Mouse (Mus musculus): ENCODE data around the gene Il33.
"Not testable (repeated sequence)": the region's sequence is repeated elsewhere in the genome, so short reads cannot be mapped to it uniquely, and the experiment has no call there.

Gene Il33

DNA sequence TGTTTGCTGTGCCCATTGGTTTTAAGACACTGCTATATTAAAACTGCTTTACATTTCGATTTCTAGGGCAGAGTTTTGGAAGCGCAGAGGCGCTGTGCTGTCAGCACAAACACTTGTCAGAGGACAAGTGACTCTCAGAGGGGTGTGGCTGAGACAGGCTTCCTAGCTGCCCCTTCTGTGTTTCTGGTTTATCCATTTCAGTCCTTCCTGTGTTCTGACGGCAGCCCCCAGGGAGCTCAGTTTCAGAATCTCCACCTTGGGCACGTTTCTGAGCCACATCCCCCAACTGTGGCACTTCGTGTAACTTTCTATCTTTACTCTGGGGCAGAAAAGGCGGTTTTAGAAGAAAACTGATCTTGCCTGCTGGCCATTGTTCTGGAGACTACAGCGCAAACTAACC is 12.5 kb downstream of the Il33 start:
- DNase-seq (ENCODE audit: low read depth, low spot score), result no peak

DNA sequence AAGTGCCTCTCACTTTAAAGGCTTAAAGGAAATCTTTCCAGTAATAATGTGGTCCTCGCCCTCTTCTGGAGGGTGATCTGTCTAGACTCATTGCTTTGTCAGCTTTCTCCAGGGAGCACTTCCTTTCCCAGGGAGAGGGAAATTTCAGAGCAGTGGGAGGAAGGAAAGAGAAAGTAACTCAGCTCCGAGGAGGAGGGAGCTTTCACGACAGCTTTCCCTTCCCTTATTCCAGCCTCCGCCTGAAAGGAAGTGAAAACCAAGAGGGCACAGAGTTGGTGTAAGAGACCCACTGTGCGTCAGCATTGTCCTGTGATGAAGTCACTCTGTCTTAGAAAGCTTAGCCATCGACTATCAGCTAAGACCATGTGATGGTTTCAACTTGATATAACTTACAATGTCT is 15.3 kb downstream of the Il33 start:
- DNase-seq (ENCODE audit: low read depth, low spot score), result no peak

DNA sequence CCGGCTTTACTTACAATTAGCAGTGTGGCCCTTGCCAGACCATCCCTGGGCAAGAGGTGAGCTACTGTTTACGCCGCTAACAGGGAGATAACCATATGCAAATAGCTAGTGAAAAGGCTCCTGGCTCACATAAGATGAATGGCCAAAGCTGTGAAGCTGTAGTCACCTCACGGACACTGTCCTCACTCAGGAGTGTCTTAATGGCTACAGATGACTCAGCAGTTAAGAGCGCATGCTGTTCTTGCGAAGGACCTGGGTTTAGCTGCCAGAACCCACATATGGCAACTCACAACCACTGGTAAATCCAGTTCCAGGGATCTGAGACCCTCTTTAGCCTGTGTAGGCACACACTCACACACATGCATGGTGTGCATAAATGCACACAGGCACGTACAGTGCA is 16.3 kb downstream of the Il33 start:
- no peak for DNase-seq (ENCODE audit: low read depth, low spot score)

DNA sequence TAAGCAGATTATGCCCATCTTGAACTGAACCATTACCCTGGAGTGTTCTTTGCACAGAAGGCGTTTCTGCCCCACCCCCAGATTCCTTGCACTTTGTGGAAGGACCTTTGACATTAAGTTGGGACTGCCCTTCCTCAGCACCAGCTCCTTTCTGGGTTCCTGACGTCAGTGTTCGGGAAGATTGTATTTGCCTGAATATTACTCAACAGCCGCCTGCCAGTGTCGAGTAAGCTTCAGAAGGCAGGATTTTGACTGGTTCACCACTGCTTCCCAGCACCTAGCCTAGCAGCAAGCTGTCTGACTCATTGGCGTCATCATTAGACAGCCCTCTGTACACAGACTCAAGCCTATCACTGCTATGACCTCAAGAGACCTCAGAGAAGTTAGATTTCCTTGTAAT is 17.4 kb downstream of the Il33 start:
- DNase-seq (ENCODE audit: low read depth, low spot score), result no peak

DNA sequence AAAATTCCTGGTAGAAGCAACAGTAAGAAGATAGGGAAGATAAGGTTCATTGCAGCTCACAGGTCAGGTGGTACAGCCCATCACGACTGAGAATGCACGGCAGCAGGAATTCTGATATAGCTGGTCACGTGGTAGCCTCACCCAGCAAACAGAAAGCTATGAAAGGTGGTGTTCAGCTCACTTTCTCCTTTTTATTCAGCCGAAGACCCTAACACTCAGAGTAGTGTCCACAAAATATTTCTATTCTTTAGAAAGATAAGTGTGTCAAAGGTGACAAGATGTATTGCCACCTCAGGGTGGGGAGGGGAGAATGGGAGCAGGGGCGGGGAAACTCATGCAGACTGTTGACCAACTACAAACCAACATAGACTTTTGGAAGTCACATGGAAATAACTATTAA is 19.5 kb downstream of the Il33 start:
- no peak for DNase-seq (ENCODE audit: low read depth, low spot score)

DNA sequence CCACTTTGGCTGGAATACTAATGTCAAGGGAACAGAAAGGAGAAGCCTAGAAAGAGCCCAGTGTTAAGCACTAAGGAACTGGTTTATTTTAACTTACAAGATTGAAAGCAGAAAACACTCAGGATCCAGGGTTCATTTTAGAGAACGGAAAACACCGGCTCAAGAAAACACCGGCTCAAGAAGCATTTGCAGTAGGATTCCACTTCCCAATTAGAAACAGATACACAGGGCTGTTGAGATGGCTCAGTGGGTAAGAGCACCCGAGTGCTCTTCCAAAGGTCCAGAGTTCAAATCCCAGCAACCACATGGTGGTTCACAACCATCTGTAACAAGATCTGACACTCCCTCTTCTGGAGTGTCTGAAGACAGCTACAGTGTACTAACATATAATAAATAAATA is 20.0 kb downstream of the Il33 start:
- DNase-seq (ENCODE audit: low read depth, low spot score), result not testable (repeated sequence)

DNA sequence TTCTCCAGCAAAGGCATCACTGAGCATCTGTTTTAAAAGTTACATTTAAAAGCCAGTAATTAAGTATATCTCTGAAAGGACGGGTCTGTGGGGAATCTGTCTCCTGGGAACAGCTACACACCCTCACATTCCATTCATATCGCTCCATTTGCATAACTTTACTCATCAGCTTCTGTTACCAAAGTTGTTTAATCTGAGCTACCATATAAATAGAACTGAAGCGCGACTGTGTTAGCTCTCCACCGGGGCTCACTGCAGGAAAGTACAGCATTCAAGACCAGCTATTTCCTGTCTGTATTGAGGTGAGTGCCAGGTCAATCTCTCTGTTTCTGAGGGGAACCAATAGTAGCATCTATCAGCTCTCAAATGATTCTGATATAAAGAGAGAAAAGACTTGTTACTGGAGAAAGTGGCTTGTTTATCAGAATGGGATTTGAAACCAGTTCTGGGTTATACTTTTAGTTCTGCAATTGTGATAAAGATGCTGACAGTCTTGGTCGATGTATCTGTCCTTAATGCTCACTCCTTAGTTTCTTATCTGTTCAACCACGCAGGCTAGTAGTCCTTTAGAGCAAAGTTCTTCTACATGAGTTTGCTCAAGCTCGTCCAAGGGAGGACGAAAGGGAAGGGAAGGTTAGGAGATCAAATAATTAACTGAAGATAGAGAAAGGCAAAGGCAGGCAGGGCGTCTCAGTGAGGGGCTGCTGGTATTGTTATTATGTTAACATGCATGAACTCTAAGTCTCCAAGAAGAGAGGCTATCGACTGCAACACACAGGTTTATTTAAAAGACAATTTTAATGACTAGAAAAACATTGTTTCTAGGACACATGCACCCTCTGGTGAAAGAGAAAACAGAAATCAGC is 20.9 kb downstream of the Il33 start:
- no peak for DNase-seq (ENCODE audit: low read depth, low spot score)

DNA sequence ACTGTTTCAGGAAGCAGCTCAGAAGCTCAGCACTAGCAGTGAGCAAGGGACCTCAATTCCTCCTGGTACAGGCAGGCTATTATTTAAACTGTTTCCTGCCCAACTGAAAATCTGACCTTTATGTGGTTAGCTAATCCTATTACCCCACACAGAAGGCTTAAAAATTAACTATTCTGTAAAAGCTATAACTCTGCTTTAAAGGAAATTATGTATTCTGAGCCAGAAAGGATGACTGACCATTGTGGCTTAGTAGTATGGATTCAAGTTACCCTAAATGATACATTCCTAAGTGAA is 21.5 kb downstream of the Il33 start:
- DNase-seq (ENCODE audit: low read depth, low spot score), result no peak

DNA sequence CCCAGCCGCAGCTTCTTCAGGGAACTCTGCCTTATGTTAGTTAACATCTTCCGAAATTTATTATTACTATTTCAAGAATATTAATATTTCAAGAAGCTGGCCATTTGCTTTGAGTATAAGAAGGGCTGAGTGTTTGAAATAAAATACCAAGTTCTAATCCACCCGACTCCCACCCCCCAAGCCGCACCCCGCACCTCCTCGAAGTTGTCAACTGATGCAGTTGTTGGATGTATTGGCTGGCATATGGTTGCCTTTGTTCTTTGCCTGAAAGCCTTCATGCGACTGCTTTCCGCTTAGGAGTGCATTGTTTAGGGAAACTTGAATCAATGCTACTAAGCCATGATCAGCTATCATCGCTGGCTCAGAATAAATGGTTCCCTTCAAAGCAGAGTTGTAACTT is 22.1 kb downstream of the Il33 start:
- no peak for DNase-seq (ENCODE audit: low read depth, low spot score)

DNA sequence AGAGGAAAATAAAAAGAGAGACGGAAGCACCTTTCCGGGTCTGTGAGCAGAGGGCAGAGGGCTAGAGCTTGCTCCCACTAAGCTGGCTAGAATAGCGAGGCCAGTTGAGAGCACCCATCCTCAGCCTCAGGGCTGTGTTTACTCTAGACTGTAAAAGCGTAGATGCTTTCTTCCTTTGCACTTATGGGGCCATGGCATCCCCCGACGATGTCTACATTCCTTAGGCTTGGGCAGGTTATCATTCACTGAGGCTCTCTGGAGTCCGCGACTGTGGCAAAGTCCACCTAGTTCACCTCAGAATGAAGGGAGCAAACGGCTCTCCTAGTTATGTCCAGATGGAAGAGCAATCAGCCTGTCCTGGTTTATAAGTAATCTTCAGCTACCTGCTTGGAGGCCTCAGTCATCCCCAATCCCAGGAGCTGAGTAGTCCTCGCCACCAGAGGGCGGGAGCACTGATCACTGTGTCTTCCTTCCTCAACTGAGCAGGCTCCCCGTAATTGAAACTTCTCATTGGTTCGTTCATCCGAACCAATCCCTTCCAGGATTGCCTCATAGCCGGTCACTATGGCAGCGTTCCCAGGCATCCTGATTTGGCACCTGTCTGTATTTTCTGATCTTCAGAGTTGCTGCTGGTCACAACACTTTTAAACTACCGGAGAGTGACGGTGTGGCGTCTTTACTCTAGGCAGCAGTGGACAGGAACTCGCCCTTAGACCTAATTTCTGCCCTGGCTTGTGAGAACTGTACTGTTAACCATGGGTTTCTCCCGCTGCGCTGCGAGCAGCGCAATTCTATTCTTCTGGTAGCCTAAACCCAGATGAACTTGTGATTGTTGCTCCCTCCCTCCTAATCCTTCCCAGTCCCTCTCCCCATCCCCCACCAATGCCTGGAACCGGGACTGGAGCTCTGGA is 23.2 kb downstream of the Il33 start:
- peak; percentile 58 for DNase-seq (ENCODE audit: low read depth, low spot score)

DNA sequence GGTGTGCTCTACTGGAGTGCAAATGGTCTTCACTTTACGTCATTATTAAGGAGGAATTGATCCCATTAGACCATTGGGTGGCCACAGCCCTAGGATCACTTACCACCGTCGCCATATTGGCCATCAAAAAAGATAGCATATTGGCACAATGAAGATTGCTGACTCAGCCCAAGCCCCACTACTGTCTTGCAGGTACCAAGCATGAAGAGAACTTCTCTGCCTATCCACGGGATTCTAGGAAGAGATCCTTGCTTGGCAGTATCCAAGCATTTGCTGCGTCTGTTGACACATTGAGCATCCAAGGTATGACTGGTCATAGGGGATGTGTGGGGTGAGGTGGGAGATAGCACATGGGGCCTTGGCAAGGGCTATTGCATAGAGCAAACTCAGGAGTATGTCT is 27.6 kb downstream of the Il33 start:
- no peak for DNase-seq (ENCODE audit: low read depth, low spot score)

DNA sequence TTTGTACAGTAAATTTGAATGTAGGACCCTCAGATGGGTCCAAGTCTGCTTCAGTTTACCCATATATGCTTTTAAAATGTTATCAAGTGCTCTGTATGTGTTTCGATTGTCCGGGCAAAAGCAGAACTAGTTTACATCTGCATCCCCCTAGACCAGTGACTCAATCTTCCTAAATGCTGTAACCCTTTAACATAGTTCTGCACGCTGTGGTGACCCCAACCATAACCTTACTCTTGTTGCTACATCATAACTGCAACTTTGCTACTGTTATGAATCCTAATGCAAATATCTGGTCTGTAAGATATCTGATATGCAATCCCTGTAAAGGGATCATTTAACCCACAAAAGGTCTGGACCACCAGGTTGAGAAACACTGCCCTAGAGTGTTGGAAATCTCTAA is 28.9 kb downstream of the Il33 start:
- DNase-seq (ENCODE audit: low read depth, low spot score), result no peak

DNA sequence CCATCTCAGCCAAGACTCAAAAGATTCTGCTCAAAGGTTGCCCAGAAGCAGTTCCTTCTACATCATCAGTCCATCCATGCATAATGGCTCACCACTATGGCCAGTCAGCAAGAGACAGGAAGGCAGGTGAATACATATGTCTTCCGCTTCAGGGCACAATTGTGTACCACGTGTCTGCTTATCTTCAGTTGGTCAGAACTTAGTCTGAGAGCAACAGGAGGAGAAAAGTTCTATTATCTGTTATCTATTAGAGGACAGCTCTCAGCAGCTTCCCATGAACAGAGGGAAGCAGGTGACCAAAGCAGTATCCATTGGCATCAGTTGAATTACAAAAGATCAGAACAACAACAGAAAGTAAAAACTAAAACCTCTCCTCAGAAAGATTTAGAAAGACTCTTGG is 30.5 kb downstream of the Il33 start:
- DNase-seq (ENCODE audit: low read depth, low spot score), result no peak

DNA sequence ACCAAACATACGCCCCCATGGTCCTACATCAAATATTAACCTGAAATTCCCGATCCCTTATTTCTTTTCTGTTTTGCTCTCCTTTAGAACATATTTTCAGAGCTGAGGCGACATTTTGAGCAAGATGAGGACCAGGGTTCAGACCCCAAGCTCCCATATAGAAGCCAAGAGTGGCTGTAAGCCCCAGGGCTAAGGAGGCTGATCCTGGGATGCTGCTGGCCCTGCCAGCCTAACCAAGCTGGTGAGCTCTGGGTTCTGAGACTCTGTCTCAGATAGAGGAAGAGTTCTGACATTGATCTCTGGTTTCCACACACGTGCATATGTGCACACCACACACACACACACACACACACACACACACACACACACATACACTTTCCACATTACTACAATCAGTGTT is 36.0 kb downstream of the Il33 start:
- DNase-seq (ENCODE audit: low read depth, low spot score), result no peak

DNA sequence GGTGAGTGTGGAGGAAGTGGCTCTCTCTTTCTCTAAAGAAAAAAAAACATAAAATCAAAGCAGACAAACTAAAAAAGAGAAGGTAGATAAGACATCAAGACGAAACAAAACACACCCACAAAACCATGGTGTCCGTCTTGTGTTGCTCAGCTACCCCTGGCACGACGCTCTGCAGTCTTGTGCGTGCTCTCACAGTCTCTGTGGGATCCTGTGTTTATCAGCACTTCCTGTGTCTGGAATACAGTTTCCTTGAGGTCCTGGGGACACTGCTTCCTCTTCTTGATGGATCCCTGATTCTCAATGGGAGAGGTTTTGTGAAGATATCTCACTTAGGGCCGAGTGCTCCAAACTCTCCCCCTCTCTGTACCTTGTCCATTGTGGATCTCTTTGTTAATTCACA is 36.9 kb downstream of the Il33 start:
- no peak for DNase-seq (ENCODE audit: low read depth, low spot score)

DNA sequence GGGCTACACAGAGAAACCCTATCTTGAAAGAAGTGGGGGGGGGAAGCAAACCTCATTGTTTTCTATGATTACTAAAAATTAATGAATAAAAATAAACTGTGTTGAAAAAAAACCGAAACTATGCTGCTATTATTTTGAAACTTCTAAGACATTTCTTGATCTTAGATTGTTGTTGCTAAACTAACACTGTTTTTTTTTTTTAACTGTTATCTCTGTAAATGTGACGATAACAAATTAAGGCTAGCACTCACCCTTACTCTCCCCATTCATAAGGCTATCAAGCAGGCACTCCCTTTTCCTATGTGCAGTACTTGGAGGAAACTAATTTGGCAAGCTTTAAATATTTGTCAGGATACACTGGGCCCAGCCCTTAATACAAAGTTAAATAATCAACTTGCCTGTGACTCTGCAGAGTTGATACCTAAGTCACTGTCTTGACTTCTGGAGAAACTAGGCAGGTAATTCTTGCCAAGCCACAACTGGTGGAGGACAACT is 38.7 kb downstream of the Il33 start:
- DNase-seq (ENCODE audit: low read depth, low spot score), result no peak

DNA sequence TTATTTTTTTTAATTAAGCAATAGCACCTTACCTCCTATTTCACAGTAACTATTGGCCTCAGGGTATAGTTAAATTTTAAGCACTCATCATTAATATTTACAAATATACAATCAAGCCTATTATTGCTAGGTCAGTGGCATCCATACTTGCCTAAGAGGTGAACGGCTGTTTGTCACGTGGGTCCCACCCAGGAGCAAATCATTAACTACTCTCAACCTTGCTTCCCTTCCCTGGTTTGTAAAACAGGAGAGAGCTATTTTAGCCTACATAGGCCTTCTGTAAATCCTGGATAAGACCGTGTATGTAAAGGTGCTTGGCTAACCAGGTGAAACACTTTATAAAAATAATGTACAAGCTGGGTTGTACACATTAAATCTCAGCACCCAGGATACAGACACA is 43.0 kb downstream of the Il33 start:
- no peak for DNase-seq (ENCODE audit: low read depth, low spot score)

DNA sequence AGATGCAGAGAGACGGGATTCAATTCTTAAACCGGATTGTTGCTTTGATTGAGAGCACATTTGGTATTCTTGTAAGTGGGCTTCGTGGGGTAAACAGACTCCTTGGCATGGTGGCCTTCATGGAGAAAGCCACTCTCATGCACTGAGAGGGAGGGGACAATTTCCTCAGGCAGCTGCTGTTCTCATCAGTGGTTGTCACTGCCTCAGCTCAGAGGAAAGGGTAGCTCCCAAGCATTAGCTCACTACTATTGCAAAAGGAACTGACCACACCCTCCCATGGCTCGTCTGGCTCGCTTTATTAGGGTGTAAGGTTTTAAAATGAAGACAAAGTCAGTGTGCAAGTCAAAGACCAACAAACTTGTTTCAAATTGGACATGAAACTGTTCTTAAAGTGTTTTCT is 48.5 kb downstream of the Il33 start:
- no peak for DNase-seq (ENCODE audit: low read depth, low spot score)

DNA sequence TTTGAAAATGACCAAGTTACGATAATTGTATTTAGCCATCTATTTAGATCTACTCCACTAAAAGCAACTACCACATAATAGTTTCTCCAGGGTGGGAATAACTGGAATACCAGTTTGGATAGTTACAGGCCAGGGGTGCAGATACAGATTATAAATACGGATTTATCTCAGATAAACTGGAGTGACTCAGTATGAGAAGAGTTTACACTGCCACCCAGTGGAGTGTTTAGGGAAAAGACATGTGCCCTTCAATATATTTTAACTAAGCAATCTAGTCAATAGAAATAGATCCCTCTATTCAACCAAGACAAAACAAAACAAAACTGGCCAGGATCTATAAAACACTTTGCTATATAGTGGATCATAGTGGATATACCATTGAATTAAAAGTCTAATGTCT is 53.9 kb downstream of the Il33 start:
- peak; percentile 17 for DNase-seq (ENCODE audit: low read depth, low spot score)

DNA sequence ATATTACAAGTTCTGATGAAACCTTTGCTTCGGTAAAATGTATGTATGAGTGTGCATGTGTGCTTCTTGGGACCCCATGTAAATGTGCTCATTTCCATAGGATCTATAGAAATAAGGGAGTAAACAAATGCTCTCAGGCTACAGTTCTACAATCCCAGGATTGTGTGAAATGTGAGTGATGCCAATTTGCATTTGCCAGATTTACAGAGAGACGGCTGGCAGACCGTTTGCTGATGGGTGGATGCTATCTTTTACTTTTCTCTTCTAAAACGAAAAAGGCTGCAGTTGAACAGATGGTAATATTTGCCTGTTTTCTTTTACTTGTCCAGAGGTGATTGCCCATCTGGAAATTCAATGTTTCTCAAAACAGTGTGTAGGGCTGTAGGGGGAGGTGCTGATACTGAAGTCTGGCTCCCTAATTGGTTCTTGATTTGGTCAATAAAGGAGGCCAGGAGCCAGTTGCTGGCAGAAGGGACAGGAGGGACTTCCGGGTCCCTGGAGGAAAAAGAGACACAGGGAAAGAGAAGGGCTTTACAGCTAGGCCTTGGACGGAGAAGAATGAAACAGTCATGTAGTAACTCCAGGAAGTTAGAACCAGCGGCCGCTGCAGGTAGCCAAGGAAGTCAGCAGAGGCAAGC is 54.7 kb downstream of the Il33 start:
- no peak for DNase-seq (ENCODE audit: low read depth, low spot score)

DNA sequence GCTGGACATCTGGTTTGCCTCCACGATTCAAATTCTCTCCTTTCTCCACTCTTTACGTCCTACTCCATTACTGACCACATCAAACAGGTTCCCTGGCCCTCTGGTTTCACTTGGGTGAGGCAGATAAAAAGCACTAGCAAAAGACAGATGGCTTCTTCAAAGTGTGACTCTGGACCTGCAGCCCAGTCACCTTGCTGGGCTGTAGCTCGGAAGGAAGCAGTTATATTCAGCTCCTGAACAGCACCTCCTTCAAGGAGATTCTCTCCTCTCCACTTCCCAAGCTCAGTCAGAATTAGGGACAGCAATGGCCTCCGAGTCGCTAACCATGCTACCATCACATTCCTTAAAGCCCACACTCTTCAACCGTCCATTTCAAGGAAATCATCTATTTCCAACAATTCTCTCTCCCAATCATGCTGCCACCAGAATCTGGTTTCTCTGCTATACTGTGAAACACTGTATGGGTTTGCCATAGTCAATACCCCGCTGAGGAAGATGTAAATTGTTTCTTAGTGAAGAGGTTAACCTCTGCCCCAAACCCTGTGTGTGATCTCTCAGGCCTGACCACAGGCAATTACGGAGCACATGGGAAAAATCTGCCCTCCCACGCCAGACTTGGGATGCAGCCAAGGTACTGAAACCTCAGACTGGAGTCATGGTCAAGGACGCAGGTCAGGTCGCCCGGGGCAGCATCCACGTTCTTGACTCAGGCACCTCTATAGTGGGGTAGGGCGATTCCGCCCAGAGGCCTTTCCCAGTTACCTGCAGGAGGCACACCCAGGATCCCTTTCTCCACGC is 59.5 kb downstream of the Il33 start:
- no peak for DNase-seq (ENCODE audit: low read depth, low spot score)

All from embryo, embryonic 11.5 days (tissue).